Mouse (Mus musculus): Measurements from ENCODE around the gene Zbtb11. TPM values are rescaled to one million over a fixed set of nuclear protein-coding genes. Genes with fewer than 3 reads are reported as not detected.
A peak's percentile ranks its signal among the peaks of the same experiment; 100 is the strongest.

Gene Zbtb11
- total and polyA plus RNA-seq, 3 experiments: 12.5 to 19.0 TPM; not detected in 1

- TF ChIP-seq KAT2A (conservative IDR thresholded peaks at IDR 0.05; ENCODE audit: low read depth, low read length) (no peak), ELF1 (IDR thresholded peaks at IDR 0.05; ENCODE audit: low read depth, low read length) (no peak), MAZ (IDR thresholded peaks at IDR 0.05; ENCODE audit: low read depth, low read length) (no peak), MYB (IDR thresholded peaks at IDR 0.05; ENCODE audit: low read depth, low read length) (no peak), JUND (IDR thresholded peaks at IDR 0.05; ENCODE audit: low read depth, low read length) (no peak), TAL1 (IDR thresholded peaks at IDR 0.05; ENCODE audit: low read length) (no peak), SIN3A (IDR thresholded peaks at IDR 0.05; ENCODE audit: low read length) (peak; percentile 88), CTCF (IDR thresholded peaks at IDR 0.05 in 2 of 3, conservative IDR thresholded peaks at IDR 0.05 in 1 of 3; ENCODE audit: control insufficient read depth in 1 of 3, insufficient read depth in 1 of 3, low read depth in 2 of 3, low read length in 3 of 3, poor library complexity in 1 of 3, severe bottlenecking in 1 of 3) (no peak), UBTF (IDR thresholded peaks at IDR 0.05; ENCODE audit: borderline replicate concordance, insufficient read depth, low read depth, low read length) (no peak), MEF2A (IDR thresholded peaks at IDR 0.05; ENCODE audit: extremely low read depth, insufficient replicate concordance, low read depth, low read length, poor library complexity, severe bottlenecking) (no peak), CHD1 (IDR thresholded peaks at IDR 0.05; ENCODE audit: low read depth, low read length) (no peak), USF1 (IDR thresholded peaks at IDR 0.05; ENCODE audit: low read depth, low read length) (peak; percentile 63), NRF1 (IDR thresholded peaks at IDR 0.05; ENCODE audit: insufficient read depth, low read depth, low read length, poor library complexity, severe bottlenecking) (no peak), ZNF384 (IDR thresholded peaks at IDR 0.05; ENCODE audit: low read depth, low read length) (no peak), POLR2AphosphoS5 (IDR thresholded peaks at IDR 0.05; ENCODE audit: borderline replicate concordance, low read depth, low read length) (no peak; the same call in 1 of the 2 replicates), E2F4 (IDR thresholded peaks at IDR 0.05; ENCODE audit: borderline replicate concordance, low read depth, low read length) (no peak), SMC3 (IDR thresholded peaks at IDR 0.05; ENCODE audit: low read depth, low read length) (no peak), ZMIZ1 (IDR thresholded peaks at IDR 0.05; ENCODE audit: low read depth, low read length) (no peak), MAX (IDR thresholded peaks at IDR 0.05; ENCODE audit: low read length) (peak; percentile 88), GABPA (IDR thresholded peaks at IDR 0.05; ENCODE audit: low read depth, low read length) (no peak), HCFC1 (IDR thresholded peaks at IDR 0.05; ENCODE audit: low read depth, low read length) (no peak), MYC (IDR thresholded peaks at IDR 0.05; ENCODE audit: low read depth, low read length) (no peak), TBP (IDR thresholded peaks at IDR 0.05; ENCODE audit: low read depth, low read length) (no peak)
These were observed 1.2 kb downstream of the Zbtb11 start (continued) for GRCm38 (mm10) chr16:55974903-55975285.

GRCm38 (mm10) chr16:55986001-55986400, 12.3 kb downstream of the Zbtb11 start:
- Histone ChIP-seq H3K27ac (ENCODE audit: control insufficient read depth, low read depth, low read length) (no peak overlapping the region), H3K36me3 (ENCODE audit: control insufficient read depth in 1 of 2, insufficient read depth in 2 of 2, low read length in 2 of 2) (peaks cover 0 to 39% of the 10 kb centered on the region in 2 experiments; a peak in 2 of 4 replicates), H3K4me3 (ENCODE audit: control insufficient read depth in 1 of 2, insufficient read depth in 1 of 2, low read depth in 2 of 2, low read length in 2 of 2) (no peak overlapping the region), H3K9me3 (replicated peaks; ENCODE audit: insufficient read depth, low read length) (no peaks in the 10 kb centered on the region), H3K4me1 (ENCODE audit: control insufficient read depth in 1 of 2, insufficient read depth in 2 of 2, low read length in 2 of 2) (no peaks in the 10 kb centered on the region), H3K27me3 (ENCODE audit: control insufficient read depth in 1 of 2, insufficient read depth in 2 of 2, low read length in 2 of 2) (no peaks in the 10 kb centered on the region), H3K79me2 (ENCODE audit: control insufficient read depth, insufficient read depth, low read length, poor library complexity) (peaks cover 5% of the 10 kb centered on the region; the same call in 1 of the 2 replicates), H3K9ac (ENCODE audit: control insufficient read depth, low read depth, low read length, poor library complexity, severe bottlenecking) (no peak overlapping the region)
- DNase-seq (ENCODE audit: low read depth, low spot score): no peak
- TF ChIP-seq CHD2 (IDR thresholded peaks at IDR 0.05; ENCODE audit: low read length): no peak

Measured in MEL (cell line).